Mouse (Mus musculus) kidney, adult 2 months (tissue): ENCODE data around the gene Serpina1b. TPM values are rescaled to one million over a fixed set of nuclear protein-coding genes. Genes with fewer than 3 reads are reported as not detected.
"Not testable (repeated sequence)": the region's sequence is repeated elsewhere in the genome, so short reads cannot be mapped to it uniquely, and the experiment has no call there.

Experiments
- DNase-seq: peaks from one replicate; pipeline ENCODE4 v3.0.0; 2021
- H3K27ac ChIP-seq: fragments of 200-500 bp; 2 replicates; pipeline ENCODE4 v1.5.1; 2012; ENCODE audit warnings: low read depth, low read length, control low read depth, inconsistent platforms; ENCODE audit not compliant: insufficient read depth
- H3K27me3 ChIP-seq: fragments of 200-500 bp; replicated peaks from 2 replicates; pipeline ENCODE4 v1.6.1; 2012; ENCODE audit warnings: mild to moderate bottlenecking, moderate library complexity, low read length, inconsistent platforms; ENCODE audit not compliant: control insufficient read depth, insufficient read depth
- H3K36me3 ChIP-seq: fragments of 200-500 bp; 2 replicates; pipeline ENCODE4 v1.6.1; 2012; ENCODE audit warnings: mild to moderate bottlenecking, moderate library complexity, low read length, inconsistent platforms; ENCODE audit not compliant: control insufficient read depth, insufficient read depth
- H3K4me1 ChIP-seq: fragments of 200-500 bp; 2 replicates; pipeline ENCODE4 v1.6.1; 2011; ENCODE audit warnings: low read length; ENCODE audit not compliant: control insufficient read depth, insufficient read depth
- H3K4me3 ChIP-seq: fragments of 200-500 bp; 2 replicates; pipeline ENCODE4 v1.5.1; 2011; ENCODE audit warnings: mild to moderate bottlenecking, low read depth, low read length, control low read depth; ENCODE audit not compliant: insufficient read depth
- CTCF ChIP-seq: fragments of 200-500 bp; conservative IDR thresholded peaks from 2 replicates; pipeline ENCODE4 v1.5.1; 2011; ENCODE audit warnings: low read depth, mild to moderate bottlenecking, control low read depth, low read length, moderate library complexity, mixed read lengths; ENCODE audit not compliant: insufficient read depth, insufficient read length
- POLR2A ChIP-seq: fragments of 200-500 bp; IDR thresholded peaks from one replicate; pipeline ENCODE4 v1.6.1; 2011; ENCODE audit warnings: low read depth, low read length, control low read depth
- WGBS: fragments of 180-500 bp; shearing (Covaris S2); methylation state at CpG from one replicate; pipeline ENCODE4 v1.1.7; 2018; 5-methylcytosine and 5-hydroxymethylcytosine counted together
- polyA plus RNA-seq: library from polyadenylated mRNA; depleted of rRNA; stranded (reverse); fragments of >200 nt; gene quantifications from 2 replicates; pipeline ENCODE4 v1.2.3, GENCODE M21; 2012; rRNA removed

Gene Serpina1b
- polyA plus RNA-seq, 1 experiment, result 1.5 TPM

GRCm38 (mm10) chr12:103685386-103685785 lies 144.8 kb downstream of the Serpina1b start:
- TF ChIP-seq POLR2A (no peak), CTCF (no peak)

GRCm38 (mm10) chr12:103683775-103684174 lies 146.4 kb downstream of the Serpina1b start:
- no peak overlapping the region for H3K4me3 ChIP-seq
- WGBS, result 16% methylated on average over 4 of the region's 4 CpGs

More at GRCm38 (mm10) chr12:103685386-103685785, 144.8 kb downstream of the Serpina1b start:
- WGBS, result 77% methylated on average over 3 of the region's 3 CpGs
- no peak overlapping the region for H3K4me3 ChIP-seq
- no peak for DNase-seq
- no peaks in the 10 kb centered on the region for H3K36me3 ChIP-seq
- no peak overlapping the region for H3K27ac ChIP-seq
- no peaks in the 10 kb centered on the region; the same call in 1 of the 2 replicates for H3K4me1 ChIP-seq
- no peaks in the 10 kb centered on the region for H3K27me3 ChIP-seq

GRCm38 (mm10) chr12:103681739-103682138 lies 148.4 kb downstream of the Serpina1b start:
- TF ChIP-seq POLR2A (no peak), CTCF (no peak)

More at GRCm38 (mm10) chr12:103683775-103684174, 146.4 kb downstream of the Serpina1b start:
- no peak overlapping the region for H3K27ac ChIP-seq
- H3K36me3 ChIP-seq, result no peaks in the 10 kb centered on the region
- no peaks in the 10 kb centered on the region; the same call in 1 of the 2 replicates for H3K4me1 ChIP-seq
- no peak for TF ChIP-seq POLR2A
- H3K27me3 ChIP-seq, result no peaks in the 10 kb centered on the region
- no peak for DNase-seq

GRCm38 (mm10) chr12:103681169-103681568 lies 149.0 kb downstream of the Serpina1b start:
- no peaks in the 10 kb centered on the region for H3K27me3 ChIP-seq
- DNase-seq, result no peak
- TF ChIP-seq CTCF, result no peak
- TF ChIP-seq POLR2A, result no peak
- no peaks in the 10 kb centered on the region for H3K36me3 ChIP-seq
- H3K4me3 ChIP-seq, result no peak overlapping the region
- no peak overlapping the region for H3K27ac ChIP-seq
- 62% methylated on average over 2 of the region's 2 CpGs for WGBS
- no peaks in the 10 kb centered on the region; the same call in 1 of the 2 replicates for H3K4me1 ChIP-seq

More at GRCm38 (mm10) chr12:103681739-103682138, 148.4 kb downstream of the Serpina1b start:
- no peaks in the 10 kb centered on the region for H3K27me3 ChIP-seq
- no peaks in the 10 kb centered on the region for H3K36me3 ChIP-seq
- WGBS, result 29% methylated on average over 2 of the region's 2 CpGs
- no peak overlapping the region for H3K27ac ChIP-seq
- no peaks in the 10 kb centered on the region; the same call in 1 of the 2 replicates for H3K4me1 ChIP-seq
- H3K4me3 ChIP-seq, result no peak overlapping the region
- DNase-seq, result peak; percentile 47

- H3K4me1 ChIP-seq, H3K4me3 ChIP-seq, H3K27me3 ChIP-seq, H3K36me3 ChIP-seq, DNase-seq, H3K27ac ChIP-seq: not testable (repeated sequence)
- 97% methylated on average over 1 of the region's 1 CpGs for WGBS
Observed at GRCm38 (mm10) chr12:103679853-103680252, 150.3 kb downstream of the Serpina1b start.

Other genes with a start within 250 kb of the Serpina1b start
- 1.5 TPM in 2 replicates for gene Serpina10, start 198.9 kb downstream of the Serpina1b start, polyA plus RNA-seq
- gene Serpina6, start 173.2 kb downstream of the Serpina1b start, polyA plus RNA-seq, result 0.58 and 0.81 TPM in 2 replicates
- not detected in 2 replicates for gene Serpina16, start 154.2 kb downstream of the Serpina1b start, polyA plus RNA-seq
- 214 and 308 TPM in 2 replicates for gene Serpina1f, start 134.8 kb downstream of the Serpina1b start, polyA plus RNA-seq
- gene Serpina1d, start 56.8 kb downstream of the Serpina1b start, polyA plus RNA-seq, result 41.6 and 62.5 TPM in 2 replicates
- 11.3 and 16.6 TPM in 2 replicates for gene Serpina1a, start 33.2 kb upstream of the Serpina1b start, polyA plus RNA-seq
- gene Serpina1c, start 74.5 kb upstream of the Serpina1b start, polyA plus RNA-seq, result 3.2 and 4.0 TPM in 2 replicates
- gene Serpina1e, start 128.6 kb upstream of the Serpina1b start, polyA plus RNA-seq, result 0.18 and 3.5 TPM in 2 replicates
- gene Serpina11, start 159.6 kb upstream of the Serpina1b start, polyA plus RNA-seq, result 0.11 TPM in 1 of 2 replicates, not detected in the other
- not detected in 2 replicates for gene Serpina9, start 183.4 kb upstream of the Serpina1b start, polyA plus RNA-seq
- gene Serpina12, start 214.1 kb upstream of the Serpina1b start, polyA plus RNA-seq, result not detected in 2 replicates